Mouse (Mus musculus): Measurements from ENCODE around the gene Prmt7. TPM values are rescaled to one million over a fixed set of nuclear protein-coding genes. Genes with fewer than 3 reads are reported as not detected.
A peak's percentile ranks its signal among the peaks of the same experiment; 100 is the strongest.

Gene Prmt7
- polyA plus RNA-seq, 1 experiment from 2014 or later = 10.4 TPM

DNA sequence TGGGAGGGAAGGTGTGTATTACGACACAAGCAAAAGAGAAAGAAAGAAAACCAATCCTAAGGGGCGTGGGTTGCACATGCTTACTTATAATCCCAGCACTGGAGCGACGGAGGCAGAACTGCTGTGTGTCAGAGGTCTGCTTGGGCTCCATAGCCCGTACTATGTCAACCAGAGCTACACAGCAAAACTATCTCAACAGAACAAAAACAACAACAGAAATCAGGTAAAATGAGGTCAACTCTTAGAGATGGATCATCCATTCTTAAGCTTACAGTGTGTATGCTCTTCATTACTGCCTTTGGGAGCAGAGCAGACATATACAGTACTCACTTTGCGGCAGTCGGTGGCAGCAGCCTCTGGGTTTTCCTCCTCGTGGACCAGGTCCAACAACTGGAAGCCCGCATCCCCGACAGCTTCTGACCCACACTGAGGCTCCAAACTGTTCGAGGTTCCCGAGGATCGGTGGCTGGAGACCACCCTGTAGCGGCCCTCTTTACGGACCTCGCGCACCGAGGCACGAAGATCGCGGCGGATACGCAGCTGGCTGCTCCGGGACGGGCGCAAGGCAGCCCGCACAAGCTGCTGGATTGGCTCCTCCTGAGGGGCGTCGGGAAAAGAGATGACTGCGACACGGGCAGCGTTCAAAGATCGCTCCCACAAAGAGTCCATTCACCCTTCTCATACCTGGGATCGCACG is 553 bp upstream of the Prmt7 start:
- under 1% methylated on average over 35 of the region's 35 CpGs for WGBS (ENCODE audit: insufficient replicate concordance)
- TF ChIP-seq EP300 (IDR thresholded peaks at IDR 0.05; ENCODE audit: low read depth) (no peak), CTCF (IDR thresholded peaks at IDR 0.05; ENCODE audit: low read depth) (no peak)
- ATAC-seq (peak; percentile 72), DNase-seq (peak; percentile 37)
- Histone ChIP-seq H3K9ac (replicated peaks) (peak overlapping the region; percentile 96), H3K4me2 (ENCODE audit: low read depth, low read length) (peak overlapping the region; percentile 79), H3K36me3 (replicated peaks; ENCODE audit: insufficient read depth, low read length) (peaks cover 22% of the 10 kb centered on the region), H3K4me1 (ENCODE audit: insufficient read depth) (peaks cover 11% of the 10 kb centered on the region), H3K4me3 (ENCODE audit: low read depth, low read length) (peak overlapping the region; percentile 94), H3K27ac (ENCODE audit: low read depth) (peak overlapping the region; percentile 97), H3K27me3 (ENCODE audit: insufficient read depth, low read length) (no peaks in the 10 kb centered on the region), H3K9me3 (ENCODE audit: low read length) (no peaks in the 10 kb centered on the region)

DNA sequence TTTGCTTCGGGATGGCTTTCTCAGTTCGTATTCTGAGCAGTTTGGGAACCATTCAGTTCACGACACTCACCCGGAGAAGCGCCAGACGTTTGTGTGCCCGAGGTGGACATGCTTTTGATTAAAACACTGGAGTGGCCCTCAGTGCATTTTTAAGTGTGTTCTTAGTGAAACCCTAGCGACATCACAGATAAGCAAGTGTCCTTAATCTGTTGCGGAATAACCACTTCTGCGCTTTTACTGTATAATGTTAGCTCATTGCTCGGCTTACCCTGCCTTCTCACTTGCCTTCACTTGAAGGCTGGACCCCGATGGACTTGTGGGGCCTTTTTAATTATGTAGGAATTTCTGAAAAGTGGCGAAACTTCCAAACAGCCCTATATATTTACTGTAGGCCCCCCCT is 685 bp downstream of the Prmt7 start:
- Histone ChIP-seq H3K4me1 (ENCODE audit: insufficient read depth) (peaks cover 11% of the 10 kb centered on the region), H3K4me3 (ENCODE audit: low read depth, low read length) (peak overlapping the region; percentile 94), H3K27me3 (ENCODE audit: insufficient read depth, low read length) (no peaks in the 10 kb centered on the region), H3K9me3 (ENCODE audit: low read length) (no peaks in the 10 kb centered on the region), H3K4me2 (ENCODE audit: low read depth, low read length) (peak overlapping the region; percentile 79), H3K9ac (replicated peaks) (peak overlapping the region; percentile 96), H3K36me3 (replicated peaks; ENCODE audit: insufficient read depth, low read length) (peaks cover 18% of the 10 kb centered on the region), H3K27ac (ENCODE audit: low read depth) (peak overlapping the region; percentile 97)
- no peak for DNase-seq
- no peak for ATAC-seq
- TF ChIP-seq EP300 (IDR thresholded peaks at IDR 0.05; ENCODE audit: low read depth) = no peak
- no peak for TF ChIP-seq CTCF (IDR thresholded peaks at IDR 0.05; ENCODE audit: low read depth)
- WGBS (ENCODE audit: insufficient replicate concordance) = 3% methylated on average over 13 of the region's 13 CpGs

DNA sequence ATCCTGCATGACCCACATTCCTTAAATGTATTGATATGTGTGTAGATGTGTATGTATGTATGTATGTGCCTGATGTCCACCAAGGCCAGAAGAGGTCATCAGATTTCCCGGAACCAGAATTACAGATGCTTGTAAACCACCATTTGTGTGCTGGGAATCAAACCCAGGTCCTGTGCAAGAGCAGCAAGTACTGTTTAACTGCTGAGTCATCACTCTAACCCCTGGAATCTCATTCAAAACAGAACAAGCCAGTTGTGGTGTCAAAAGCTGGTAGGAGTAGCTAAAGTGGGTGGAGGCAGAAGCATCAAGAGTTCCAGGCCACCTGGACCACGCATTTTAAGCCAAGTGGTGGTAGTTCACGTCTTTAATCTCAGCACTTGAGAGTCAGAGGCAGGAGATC is 3.2 kb downstream of the Prmt7 start:
- H3K27me3 ChIP-seq (ENCODE audit: insufficient read depth, low read length) = no peaks in the 10 kb centered on the region
- H3K4me2 ChIP-seq (ENCODE audit: low read depth, low read length) = no peak overlapping the region
- no peak for ATAC-seq
- no peaks in the 10 kb centered on the region for H3K9me3 ChIP-seq (ENCODE audit: low read length)
- peaks cover 23% of the 10 kb centered on the region for H3K36me3 ChIP-seq (replicated peaks; ENCODE audit: insufficient read depth, low read length)
- no peak overlapping the region for H3K27ac ChIP-seq (ENCODE audit: low read depth)
- DNase-seq = no peak
- 94% methylated on average over 3 of the region's 3 CpGs for WGBS (ENCODE audit: insufficient replicate concordance)
- no peak for TF ChIP-seq EP300 (IDR thresholded peaks at IDR 0.05; ENCODE audit: low read depth)
- no peak for TF ChIP-seq CTCF (IDR thresholded peaks at IDR 0.05; ENCODE audit: low read depth)
- H3K9ac ChIP-seq (replicated peaks) = no peak overlapping the region
- peaks cover 11% of the 10 kb centered on the region for H3K4me1 ChIP-seq (ENCODE audit: insufficient read depth)
- H3K4me3 ChIP-seq (ENCODE audit: low read depth, low read length) = no peak overlapping the region

DNA sequence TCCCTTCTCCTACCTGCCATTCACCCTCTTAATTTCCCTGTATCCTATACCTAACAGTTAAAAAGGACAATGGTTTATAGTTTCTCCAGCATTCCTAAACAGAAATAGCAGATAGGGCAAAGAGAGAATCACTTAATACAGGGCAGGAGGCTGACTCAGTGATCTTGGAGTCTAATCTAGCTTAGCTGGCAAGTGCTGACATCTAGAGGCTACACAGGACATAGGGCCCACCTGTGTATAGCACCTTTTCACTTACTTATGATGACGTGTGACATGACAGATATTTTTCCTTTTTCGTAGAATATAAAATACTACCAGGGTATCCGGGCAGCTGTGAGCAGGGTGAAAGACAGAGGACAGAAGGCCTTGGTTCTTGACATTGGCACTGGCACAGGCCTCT is 8.9 kb downstream of the Prmt7 start:
- Histone ChIP-seq H3K9ac (replicated peaks) (no peak overlapping the region), H3K4me2 (ENCODE audit: low read depth, low read length) (no peak overlapping the region), H3K36me3 (replicated peaks; ENCODE audit: insufficient read depth, low read length) (peaks cover 25% of the 10 kb centered on the region), H3K4me1 (ENCODE audit: insufficient read depth) (no peaks in the 10 kb centered on the region), H3K27ac (ENCODE audit: low read depth) (no peak overlapping the region), H3K27me3 (ENCODE audit: insufficient read depth, low read length) (no peaks in the 10 kb centered on the region), H3K9me3 (ENCODE audit: low read length) (no peaks in the 10 kb centered on the region), H3K4me3 (ENCODE audit: low read depth, low read length) (no peak overlapping the region)
- TF ChIP-seq EP300 (IDR thresholded peaks at IDR 0.05; ENCODE audit: low read depth) = no peak
- TF ChIP-seq CTCF (IDR thresholded peaks at IDR 0.05; ENCODE audit: low read depth) = peak; percentile 24
- ATAC-seq (no peak), DNase-seq (no peak)
- 85% methylated on average over 3 of the region's 3 CpGs for WGBS (ENCODE audit: insufficient replicate concordance)

DNA sequence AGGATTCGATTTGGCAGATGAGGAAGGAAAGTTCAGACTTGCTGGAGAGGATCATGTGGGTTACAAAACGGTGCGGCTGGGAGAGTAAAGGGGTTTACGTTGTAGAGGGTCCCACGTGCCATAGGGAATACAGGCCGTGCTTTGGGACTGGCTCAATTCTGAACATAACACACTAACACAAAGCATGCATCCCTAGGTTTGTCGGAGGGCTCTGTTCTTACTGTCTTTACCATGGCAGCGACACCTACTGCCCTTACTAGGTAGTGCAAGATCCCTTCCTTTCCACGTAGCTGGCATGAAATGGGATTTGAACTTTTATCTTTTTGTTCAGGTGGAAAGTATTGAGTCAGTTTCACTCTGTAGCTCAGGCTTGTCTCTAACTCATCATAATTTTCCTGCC is 15.9 kb downstream of the Prmt7 start:
- no peaks in the 10 kb centered on the region for H3K27me3 ChIP-seq (ENCODE audit: insufficient read depth, low read length)
- H3K9ac ChIP-seq (replicated peaks) = no peak overlapping the region
- no peak overlapping the region for H3K4me3 ChIP-seq (ENCODE audit: low read depth, low read length)
- H3K4me1 ChIP-seq (ENCODE audit: insufficient read depth) = no peaks in the 10 kb centered on the region
- TF ChIP-seq CTCF (IDR thresholded peaks at IDR 0.05; ENCODE audit: low read depth) (peak; percentile 88), EP300 (IDR thresholded peaks at IDR 0.05; ENCODE audit: low read depth) (no peak)
- WGBS (ENCODE audit: insufficient replicate concordance) = 48% methylated on average over 9 of the region's 9 CpGs
- H3K9me3 ChIP-seq (ENCODE audit: low read length) = no peaks in the 10 kb centered on the region
- 0 out of 2 replicates have a peak, but pooled peaks have one; percentile 17 for ATAC-seq
- peak; percentile 61 for DNase-seq
- peaks cover 18% of the 10 kb centered on the region for H3K36me3 ChIP-seq (replicated peaks; ENCODE audit: insufficient read depth, low read length)
- no peak overlapping the region for H3K4me2 ChIP-seq (ENCODE audit: low read depth, low read length)
- H3K27ac ChIP-seq (ENCODE audit: low read depth) = no peak overlapping the region

DNA sequence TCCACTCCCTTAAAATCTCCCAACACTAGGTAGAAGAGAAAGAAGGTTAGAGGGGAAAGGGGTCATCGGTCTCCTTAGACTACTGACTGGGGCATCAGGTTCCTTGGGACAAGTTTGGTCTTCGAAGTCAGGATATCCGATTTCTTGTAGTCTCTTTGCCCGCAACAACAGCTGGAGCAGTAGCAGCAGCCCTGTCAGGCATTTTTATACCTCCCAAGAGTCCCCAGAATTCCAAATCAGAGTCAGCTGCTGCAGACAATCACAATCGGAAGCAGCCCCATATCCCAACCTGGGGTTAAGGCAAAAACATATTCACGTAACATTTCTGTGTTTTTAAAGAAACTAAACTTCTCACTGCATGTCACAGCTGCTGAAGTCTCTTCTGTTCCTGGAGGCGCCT is 20.8 kb downstream of the Prmt7 start:
- no peak for DNase-seq
- no peaks in the 10 kb centered on the region for H3K4me1 ChIP-seq (ENCODE audit: insufficient read depth)
- 89% methylated on average over 7 of the region's 7 CpGs for WGBS (ENCODE audit: insufficient replicate concordance)
- H3K4me3 ChIP-seq (ENCODE audit: low read depth, low read length) = no peak overlapping the region
- no peak overlapping the region for H3K27ac ChIP-seq (ENCODE audit: low read depth)
- H3K9ac ChIP-seq (replicated peaks) = no peak overlapping the region
- no peaks in the 10 kb centered on the region for H3K27me3 ChIP-seq (ENCODE audit: insufficient read depth, low read length)
- no peaks in the 10 kb centered on the region for H3K9me3 ChIP-seq (ENCODE audit: low read length)
- TF ChIP-seq CTCF (IDR thresholded peaks at IDR 0.05; ENCODE audit: low read depth) (no peak), EP300 (IDR thresholded peaks at IDR 0.05; ENCODE audit: low read depth) (no peak)
- peaks cover 19% of the 10 kb centered on the region for H3K36me3 ChIP-seq (replicated peaks; ENCODE audit: insufficient read depth, low read length)
- no peak overlapping the region for H3K4me2 ChIP-seq (ENCODE audit: low read depth, low read length)
- ATAC-seq = no peak

Measured in liver, postnatal 0 days (tissue).